Mouse (Mus musculus) neural tube, embryonic 11.5 days (tissue): ENCODE results near the gene Lrch4. TPM values are rescaled to one million over a fixed set of nuclear protein-coding genes. Genes with fewer than 3 reads are reported as not detected.
A peak's percentile ranks its signal among the peaks of the same experiment; 100 is the strongest.

Experiments
- ATAC-seq: fragments of 200-750 bp; cut with Nextera tagmentation; 2 replicates; pipeline ENCODE4 v1.8.0; 2017; ENCODE audit warnings: moderate number of reproducible peaks, mild to moderate bottlenecking, moderate TSS enrichment, moderate library complexity; ENCODE audit not compliant: insufficient read depth, low FRiP score, low TSS enrichment
- DNase-seq: peaks from one replicate; pipeline ENCODE4 v3.0.0-alpha.2; 2015; ENCODE audit warnings: low spot score
- H3K27ac ChIP-seq: fragments of 300-500 bp; sonication (generic); 2 replicates; pipeline ENCODE4 v1.5.1; 2014; ENCODE audit warnings: low read depth, mild to moderate bottlenecking, low read length
- H3K27me3 ChIP-seq: fragments of 300-500 bp; sonication (generic); 2 replicates; pipeline ENCODE4 v1.6.1; 2014; ENCODE audit warnings: mild to moderate bottlenecking, low read length, mixed read lengths; ENCODE audit not compliant: control insufficient read depth, insufficient read depth
- H3K36me3 ChIP-seq: fragments of 300-500 bp; sonication (generic); 2 replicates; pipeline ENCODE4 v1.6.1; 2014; ENCODE audit warnings: mild to moderate bottlenecking, low read length, moderate library complexity, mixed read lengths; ENCODE audit not compliant: control insufficient read depth, insufficient read depth
- H3K4me1 ChIP-seq: fragments of 300-500 bp; sonication (generic); 2 replicates; pipeline ENCODE4 v1.6.1; 2014; ENCODE audit warnings: low read length, mixed read lengths; ENCODE audit not compliant: control insufficient read depth, insufficient read depth
- H3K4me2 ChIP-seq: fragments of 300-500 bp; sonication (generic); 2 replicates; pipeline ENCODE4 v1.6.1; 2014; ENCODE audit warnings: low read depth, mild to moderate bottlenecking, moderate library complexity
- H3K4me3 ChIP-seq: fragments of 300-500 bp; sonication (generic); 2 replicates; pipeline ENCODE4 v1.5.1; 2014; ENCODE audit warnings: low read depth, low read length
- H3K9ac ChIP-seq: fragments of 300-500 bp; sonication (generic); 2 replicates; pipeline ENCODE4 v1.6.1; 2014; ENCODE audit warnings: mild to moderate bottlenecking, low read length
- H3K9me3 ChIP-seq: fragments of 300-500 bp; sonication (generic); 2 replicates; pipeline ENCODE4 v1.6.1; 2016; ENCODE audit warnings: low read length; ENCODE audit not compliant: control insufficient read depth
- WGBS: fragments of 180-500 bp; shearing (Covaris S2); extraction: QIAGEN DNeasy Blood & Tissue Kit; methylation state at CpG from one replicate; pipeline ENCODE4 v1.1.7; 2014; 5-methylcytosine and 5-hydroxymethylcytosine counted together
- polyA plus RNA-seq: library from polyadenylated mRNA; unstranded; fragments of >200 nt; fragmentation: Nextera tagmentation; extraction: Ambion mirVana; gene quantifications from 2 replicates; pipeline ENCODE4 v1.2.1, GENCODE M21; 2014

Lrch4 gene
- polyA plus RNA-seq, 1 experiment from 2014 or later: 39.0 TPM

DNA sequence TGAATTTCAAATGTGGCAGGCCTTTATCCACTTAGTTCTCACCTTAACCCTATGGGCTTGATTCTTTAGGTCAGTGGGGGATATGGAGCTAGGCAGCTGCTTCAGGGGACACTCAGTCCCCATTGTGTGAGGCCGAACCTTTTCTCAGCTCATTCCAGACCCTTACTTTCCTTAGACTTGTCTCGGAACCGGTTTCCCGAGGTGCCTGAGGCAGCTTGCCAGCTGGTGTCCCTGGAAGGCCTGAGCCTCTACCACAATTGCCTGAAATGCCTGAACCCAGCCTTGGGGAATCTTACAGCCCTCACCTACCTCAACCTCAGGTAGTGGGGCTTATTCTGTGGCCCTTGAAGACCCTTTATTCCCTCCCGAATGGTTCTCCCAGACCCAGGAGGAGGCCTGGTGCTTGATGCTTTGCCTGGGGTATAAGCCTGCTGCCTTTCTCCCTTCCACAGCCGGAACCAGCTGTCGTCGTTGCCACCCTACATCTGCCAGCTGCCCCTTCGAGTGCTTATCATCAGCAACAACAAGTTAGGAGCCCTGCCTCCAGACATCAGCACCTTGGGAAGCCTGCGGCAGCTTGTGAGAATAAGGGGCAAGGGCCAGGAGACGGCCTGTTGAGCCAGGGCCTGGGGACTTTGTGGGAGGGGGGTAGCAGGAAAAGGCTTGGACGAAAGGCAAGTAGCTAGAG, 4.6 kb downstream of the Lrch4 start:
- DNase-seq: no peak
- Histone ChIP-seq H3K27ac (no peak overlapping the region), H3K4me3 (no peak overlapping the region), H3K9ac (no peak overlapping the region), H3K9me3 (no peaks in the 10 kb centered on the region), H3K27me3 (no peaks in the 10 kb centered on the region), H3K4me2 (no peak overlapping the region), H3K4me1 (peaks cover 20% of the 10 kb centered on the region), H3K36me3 (peaks cover 6% of the 10 kb centered on the region)
- no peak for ATAC-seq
- 84% methylated on average over 12 of the region's 12 CpGs for WGBS

DNA sequence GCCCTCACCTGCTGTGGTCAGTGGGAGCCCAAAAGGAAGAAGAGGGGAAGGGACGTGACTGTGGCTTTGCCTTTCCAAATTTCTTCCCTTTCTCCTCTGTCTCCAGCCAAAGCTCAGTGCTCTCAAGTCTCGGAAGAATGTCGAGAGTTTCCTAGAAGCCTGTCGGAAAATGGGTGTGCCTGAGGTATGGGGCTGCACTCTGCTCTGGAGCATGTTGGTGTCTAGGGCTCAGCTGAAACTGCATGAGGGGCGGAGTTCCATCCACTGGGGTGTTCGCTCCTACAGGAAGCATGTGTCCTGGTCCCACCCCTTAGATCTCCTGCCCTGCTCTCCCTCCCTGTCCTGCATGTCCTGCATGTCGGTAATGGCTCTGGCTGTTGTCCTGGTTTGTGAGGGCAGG, 10.6 kb downstream of the Lrch4 start:
- peaks cover 19% of the 10 kb centered on the region for H3K36me3 ChIP-seq
- WGBS: 82% methylated on average over 7 of the region's 7 CpGs
- DNase-seq (no peak), ATAC-seq (no peak)
- no peaks in the 10 kb centered on the region for H3K9me3 ChIP-seq
- no peak overlapping the region; the same call in 1 of the 2 replicates for H3K9ac ChIP-seq
- H3K4me2 ChIP-seq: no peak overlapping the region
- no peak overlapping the region for H3K27ac ChIP-seq
- peaks cover 13% of the 10 kb centered on the region for H3K27me3 ChIP-seq
- no peaks in the 10 kb centered on the region for H3K4me1 ChIP-seq
- H3K4me3 ChIP-seq: no peak overlapping the region

- no peak for ATAC-seq
- no peak for DNase-seq
- H3K9me3 ChIP-seq: no peaks in the 10 kb centered on the region
- peaks cover 19% of the 10 kb centered on the region for H3K36me3 ChIP-seq
- no peak within 1 kb of the TSS for H3K4me3 ChIP-seq
- no peaks in the 10 kb centered on the region for H3K4me1 ChIP-seq
- WGBS: 89% methylated on average over 19 of the region's 19 CpGs
- H3K27me3 ChIP-seq: peaks cover 28% of the 10 kb centered on the region
- no peak within 1 kb of the TSS for H3K27ac ChIP-seq
- no peak within 1 kb of the TSS for H3K4me2 ChIP-seq
- no peak within 1 kb of the TSS for H3K9ac ChIP-seq
These were observed 12.1 kb downstream of the Lrch4 start, which contains the start of gene Sap25 for GRCm38 (mm10) chr5:137641054-137641453. Gene Sap25 (plus strand): TSS chr5:137641334.

GRCm38 (mm10) chr5:137642886-137643285, 14.0 kb downstream of the Lrch4 start:
- Histone ChIP-seq H3K4me2 (no peak overlapping the region), H3K4me3 (no peak overlapping the region), H3K36me3 (peaks cover 13% of the 10 kb centered on the region), H3K4me1 (no peaks in the 10 kb centered on the region), H3K27me3 (peaks cover 28% of the 10 kb centered on the region), H3K9ac (no peak overlapping the region), H3K27ac (no peak overlapping the region), H3K9me3 (no peaks in the 10 kb centered on the region)
- DNase-seq (no peak), ATAC-seq (no peak)
- WGBS: 64% methylated on average over 4 of the region's 4 CpGs

- Histone ChIP-seq H3K9ac (no peak overlapping the region), H3K4me1 (no peaks in the 10 kb centered on the region), H3K27me3 (peaks cover 28% of the 10 kb centered on the region), H3K9me3 (no peaks in the 10 kb centered on the region), H3K36me3 (peaks cover 10% of the 10 kb centered on the region), H3K4me2 (no peak overlapping the region), H3K4me3 (no peak overlapping the region), H3K27ac (no peak overlapping the region)
- no peak for ATAC-seq
- 40% methylated on average over 19 of the region's 19 CpGs for WGBS
- no peak for DNase-seq
These were observed 15.6 kb downstream of the Lrch4 start for GRCm38 (mm10) chr5:137644484-137644883.

DNA sequence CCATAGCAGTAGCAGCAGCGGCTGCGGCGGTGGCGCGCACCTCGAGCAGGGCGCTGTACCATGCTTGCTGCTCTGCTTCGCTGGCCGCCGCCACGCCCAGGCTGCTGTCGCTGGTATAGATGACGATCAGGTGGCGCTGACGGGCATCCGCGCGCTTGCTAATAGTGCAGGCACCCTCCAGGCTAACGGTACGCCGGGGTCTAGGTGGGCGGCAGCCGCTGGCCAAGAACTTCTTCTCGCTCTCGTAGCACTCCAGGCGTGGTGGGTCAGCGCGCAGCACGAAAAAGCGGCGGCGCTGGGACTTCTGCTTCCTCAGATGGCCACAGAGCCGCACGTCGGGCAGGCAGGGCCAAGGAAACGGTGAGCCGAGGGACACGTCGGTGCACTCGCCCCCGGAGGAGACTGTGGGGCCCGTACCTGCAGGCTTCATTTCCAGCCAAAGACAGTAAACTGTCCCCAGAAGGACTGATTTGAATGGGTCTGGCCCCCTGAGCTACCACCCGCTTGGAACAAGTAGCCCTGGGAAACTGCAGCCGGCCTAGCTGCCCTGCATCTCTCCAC, 16.2 kb downstream of the Lrch4 start:
- ATAC-seq (no peak), DNase-seq (no peak)
- Histone ChIP-seq H3K9ac (no peak overlapping the region), H3K4me2 (peak overlapping the region; percentile 35), H3K4me3 (peak overlapping the region; percentile 23), H3K4me1 (no peaks in the 10 kb centered on the region), H3K27me3 (peaks cover 28% of the 10 kb centered on the region), H3K36me3 (peaks cover 6% of the 10 kb centered on the region), H3K27ac (no peak overlapping the region), H3K9me3 (no peaks in the 10 kb centered on the region)
- WGBS: 2% methylated on average over 44 of the region's 44 CpGs

DNA sequence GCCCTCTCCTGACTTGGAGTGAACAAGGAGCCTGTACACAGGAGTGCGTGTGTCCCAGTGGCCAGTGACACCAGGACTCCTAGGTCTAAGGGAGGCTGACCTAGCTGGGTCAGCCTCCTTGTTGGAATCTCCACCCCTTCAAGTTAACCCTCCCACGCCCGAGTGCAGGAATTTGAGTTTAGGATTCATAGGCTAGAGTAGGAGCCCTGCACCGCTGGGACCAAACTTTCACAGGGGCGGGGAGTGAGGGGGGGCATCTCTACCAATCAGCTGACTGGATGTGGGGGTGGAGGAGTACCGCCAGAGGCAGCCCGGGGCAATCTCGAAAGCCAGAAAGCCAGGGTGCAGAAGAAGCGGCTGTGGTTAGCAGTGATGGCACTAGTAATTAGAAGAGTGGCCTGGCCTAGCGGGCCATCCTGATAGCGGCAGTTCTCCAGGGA, 16.8 kb downstream of the Lrch4 start, which contains the start of gene Irs3:
Gene Irs3, minus strand, starts transcription at position 63 of the 440 bp plus-strand sequence.
- DNase-seq: no peak
- Histone ChIP-seq H3K4me2 (peak within 1 kb of the TSS; percentile 35), H3K4me3 (peak within 1 kb of the TSS; percentile 23), H3K9ac (no peak within 1 kb of the TSS), H3K9me3 (no peaks in the 10 kb centered on the region), H3K27ac (no peak within 1 kb of the TSS), H3K36me3 (peaks cover 6% of the 10 kb centered on the region), H3K27me3 (peaks cover 28% of the 10 kb centered on the region), H3K4me1 (no peaks in the 10 kb centered on the region)
- 7% methylated on average over 11 of the region's 11 CpGs for WGBS
- ATAC-seq: no peak

- no peak overlapping the region for H3K9ac ChIP-seq
- H3K27ac ChIP-seq: no peak overlapping the region
- no peak overlapping the region for H3K4me3 ChIP-seq
- no peak overlapping the region for H3K4me2 ChIP-seq
- H3K27me3 ChIP-seq: peaks cover 28% of the 10 kb centered on the region
- H3K4me1 ChIP-seq: no peaks in the 10 kb centered on the region
- no peak for DNase-seq
- no peaks in the 10 kb centered on the region for H3K9me3 ChIP-seq
- WGBS: 63% methylated on average over 9 of the region's 9 CpGs
- ATAC-seq: no peak
- H3K36me3 ChIP-seq: no peaks in the 10 kb centered on the region; the same call in 1 of the 2 replicates
These were observed 19.1 kb downstream of the Lrch4 start for GRCm38 (mm10) chr5:137647827-137648601.
